Mouse (Mus musculus) kidney, postnatal 36 days (tissue): ENCODE measurements around the gene Cpne4.

Source experiments
- DNase-seq, 2 experiments: peaks; one replicate each; pipeline ENCODE4 v3.0.0; 2021 to 2022; ENCODE audit warnings: mixed read lengths in 2 of 2

Cpne4 gene

GRCm38 (mm10) chr9:104877014-104877413, 329.9 kb downstream of the Cpne4 start:
- no peak for DNase-seq

GRCm38 (mm10) chr9:104878558-104878957, 331.5 kb downstream of the Cpne4 start:
- DNase-seq, result no peak

GRCm38 (mm10) chr9:104890517-104890916, 343.4 kb downstream of the Cpne4 start:
- no peak for DNase-seq

GRCm38 (mm10) chr9:104895360-104895759, 348.3 kb downstream of the Cpne4 start:
- no peak for DNase-seq

- no peak for DNase-seq
Measured at GRCm38 (mm10) chr9:104901118-104901517, 354.0 kb downstream of the Cpne4 start.

- no peak for DNase-seq
Measured at GRCm38 (mm10) chr9:104901827-104902226, 354.7 kb downstream of the Cpne4 start.

- no peak for DNase-seq
Measured at GRCm38 (mm10) chr9:104912686-104913085, 365.6 kb downstream of the Cpne4 start.

GRCm38 (mm10) chr9:104913327-104913726, 366.2 kb downstream of the Cpne4 start:
- no peak for DNase-seq

GRCm38 (mm10) chr9:104921197-104921596, 374.1 kb downstream of the Cpne4 start:
- DNase-seq, result no peak

- DNase-seq, result no peak
Measured at GRCm38 (mm10) chr9:104922051-104922450, 375.0 kb downstream of the Cpne4 start.

- no peak for DNase-seq
Measured at GRCm38 (mm10) chr9:104928806-104929205, 381.7 kb downstream of the Cpne4 start.

- DNase-seq, result no peak
Measured at GRCm38 (mm10) chr9:104940389-104940788, 393.3 kb downstream of the Cpne4 start.

- no peak for DNase-seq
Measured at GRCm38 (mm10) chr9:104950551-104950950, 403.5 kb downstream of the Cpne4 start.

- peak; percentile 2 to 46 for DNase-seq
Measured at GRCm38 (mm10) chr9:104952176-104952575, 405.1 kb downstream of the Cpne4 start.

- DNase-seq, result no peak
Measured at GRCm38 (mm10) chr9:104972828-104973227, 425.7 kb downstream of the Cpne4 start.

- DNase-seq, result no peak
Measured at GRCm38 (mm10) chr9:104981934-104982548, 435.0 kb downstream of the Cpne4 start.

GRCm38 (mm10) chr9:104998225-104998624, 451.1 kb downstream of the Cpne4 start:
- DNase-seq, result no peak

- peak; percentile 17 to 41 for DNase-seq
Measured at GRCm38 (mm10) chr9:105010721-105011120, 463.6 kb downstream of the Cpne4 start.

GRCm38 (mm10) chr9:105018186-105018585, 471.1 kb downstream of the Cpne4 start:
- peak; percentile 71 to 80 for DNase-seq

- no peak for DNase-seq
Measured at GRCm38 (mm10) chr9:105028311-105028710, 481.2 kb downstream of the Cpne4 start.

GRCm38 (mm10) chr9:105032572-105032971, 485.5 kb downstream of the Cpne4 start:
- no peak for DNase-seq

GRCm38 (mm10) chr9:105033641-105034040, 486.6 kb downstream of the Cpne4 start:
- DNase-seq, result no peak

GRCm38 (mm10) chr9:105037847-105038246, 490.8 kb downstream of the Cpne4 start:
- no peak for DNase-seq

- DNase-seq, result no peak
Measured at GRCm38 (mm10) chr9:105046014-105046413, 498.9 kb downstream of the Cpne4 start.

GRCm38 (mm10) chr9:105048351-105048750, 501.3 kb downstream of the Cpne4 start:
- no peak for DNase-seq
